Mouse (Mus musculus): ENCODE data around the gene D130052B06Rik. TPM values are rescaled to one million over a fixed set of nuclear protein-coding genes. Genes with fewer than 3 reads are reported as not detected.

D130052B06Rik gene
- total RNA-seq, 2 experiments from 2014 or later: not detected

DNA sequence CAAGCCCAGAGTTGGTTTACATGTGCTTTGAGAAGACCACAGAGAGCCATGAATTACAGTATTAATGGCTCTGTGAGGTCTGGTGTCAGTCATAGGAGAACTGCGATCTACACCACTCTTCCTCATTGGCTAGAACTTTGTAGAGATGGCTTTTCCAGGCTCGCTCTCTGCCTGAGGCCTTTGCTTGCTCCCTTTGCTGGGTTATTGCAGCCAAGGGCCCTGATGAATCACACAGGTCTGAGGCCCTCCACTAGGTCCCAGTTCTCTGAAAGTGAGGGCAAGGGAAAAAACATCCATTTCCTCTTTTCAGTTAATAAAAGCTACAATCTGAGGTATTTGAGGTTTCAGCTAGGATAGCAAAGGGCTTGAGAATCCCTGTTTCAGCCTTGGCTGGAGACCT is 64.5 kb downstream of the D130052B06Rik start:
- no peak for DNase-seq

DNA sequence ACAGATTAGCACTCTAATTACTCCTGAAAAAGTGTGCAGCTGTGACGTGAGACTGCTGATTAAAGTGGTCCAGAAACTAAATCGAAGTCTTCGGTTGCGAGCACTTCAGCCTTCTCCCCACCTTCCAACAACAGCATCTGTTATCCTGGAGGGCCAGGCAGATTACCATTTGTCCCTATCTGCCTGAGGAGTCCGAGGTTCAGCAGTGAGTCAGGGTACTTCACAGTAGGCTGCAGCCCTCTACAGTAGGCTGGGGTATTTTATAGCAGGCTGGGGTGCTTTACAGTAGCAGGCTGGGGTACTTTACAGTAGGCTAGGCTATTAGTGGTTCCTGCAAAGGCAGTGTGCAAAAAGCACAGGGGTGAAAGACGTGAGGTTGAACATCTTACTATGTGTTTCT is 69.3 kb downstream of the D130052B06Rik start:
- no peak for DNase-seq

DNA sequence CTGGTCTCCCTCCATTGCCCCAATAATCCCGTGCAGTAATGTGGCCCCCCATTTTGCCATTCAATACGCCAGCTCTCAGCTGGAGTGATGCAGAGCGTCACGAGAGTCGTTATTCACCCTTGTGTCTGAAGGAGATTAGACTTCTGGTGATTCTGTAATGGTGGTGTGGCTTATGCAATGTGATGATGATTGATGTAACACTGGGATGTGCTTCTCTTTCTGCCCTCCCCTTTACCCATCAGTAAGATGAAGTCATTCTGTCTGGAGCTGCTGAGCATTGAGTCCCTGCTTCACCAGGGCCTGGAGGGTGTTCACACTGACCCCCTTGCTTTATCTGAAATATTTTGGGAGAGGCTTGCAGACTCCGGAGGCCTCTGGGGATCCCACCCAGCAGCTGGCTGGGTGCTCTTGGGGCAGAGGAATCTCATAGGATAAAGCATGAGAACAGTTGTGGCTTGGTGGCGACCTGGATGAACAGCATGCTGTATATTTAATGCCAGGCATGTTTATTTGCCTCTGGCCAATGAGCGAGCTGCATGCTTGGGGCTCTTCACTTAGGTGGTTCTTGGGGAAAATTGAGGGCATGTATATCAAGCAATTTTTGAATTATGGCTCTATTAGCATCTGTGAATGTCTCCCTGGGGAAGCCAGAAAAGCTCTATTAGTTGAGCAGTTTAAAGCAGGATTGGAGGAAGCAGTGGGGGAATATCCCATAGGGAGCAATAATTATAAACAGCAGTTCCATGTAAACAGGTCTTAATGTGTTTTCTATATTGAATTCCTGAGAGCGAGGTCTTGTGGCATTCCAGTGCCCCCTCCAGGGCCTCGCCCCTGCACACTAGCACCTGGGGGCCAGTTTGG is 71.2 kb downstream of the D130052B06Rik start:
- no peak for DNase-seq

Other genes starting within 250 kb of the D130052B06Rik start
- 1 to 10 TPM; 7.6 to 7.7 TPM for gene Ranbp17, start 85.6 kb upstream of the D130052B06Rik start, total RNA-seq (2021)
- not detected for gene Gabrp, start 20.3 kb upstream of the D130052B06Rik start, total RNA-seq (2021)